Mouse (Mus musculus) ES-CJ7 (cell line): ENCODE results near the gene Rin3.
A peak's percentile ranks its signal among the peaks of the same experiment; 100 is the strongest.

Source experiments
- DNase-seq: peaks from one replicate; pipeline ENCODE4 v3.0.0; 2011; ENCODE audit warnings: low read depth, low spot score

Rin3 gene

GRCm38 (mm10) chr12:102369488-102370235 lies 86.8 kb downstream of the Rin3 start:
- no peak for DNase-seq

GRCm38 (mm10) chr12:102370931-102371500 lies 88.2 kb downstream of the Rin3 start:
- DNase-seq = no peak

GRCm38 (mm10) chr12:102372322-102372721 lies 89.5 kb downstream of the Rin3 start:
- DNase-seq = no peak

- DNase-seq = no peak
Observed at GRCm38 (mm10) chr12:102382180-102382579, 99.3 kb downstream of the Rin3 start.

- DNase-seq = no peak
Observed at GRCm38 (mm10) chr12:102383288-102383687, 100.4 kb downstream of the Rin3 start.

GRCm38 (mm10) chr12:102384819-102385218 lies 102.0 kb downstream of the Rin3 start:
- peak; percentile 59 for DNase-seq

GRCm38 (mm10) chr12:102387219-102387917 lies 104.5 kb downstream of the Rin3 start:
- peak; percentile 88 for DNase-seq

- DNase-seq = peak; percentile 83
Observed at GRCm38 (mm10) chr12:102390042-102390441, 107.2 kb downstream of the Rin3 start.

GRCm38 (mm10) chr12:102391109-102391508 lies 108.3 kb downstream of the Rin3 start:
- no peak for DNase-seq

GRCm38 (mm10) chr12:102391982-102392381 lies 109.1 kb downstream of the Rin3 start:
- DNase-seq = peak; percentile 57

- no peak for DNase-seq
Observed at GRCm38 (mm10) chr12:102394496-102394895, 111.6 kb downstream of the Rin3 start.

- no peak for DNase-seq
Observed at GRCm38 (mm10) chr12:102395537-102395936, 112.7 kb downstream of the Rin3 start.

- DNase-seq = no peak
Observed at GRCm38 (mm10) chr12:102395998-102396991, 113.4 kb downstream of the Rin3 start.

GRCm38 (mm10) chr12:102398588-102398987 lies 115.7 kb downstream of the Rin3 start:
- DNase-seq = no peak

GRCm38 (mm10) chr12:102413171-102413570 lies 130.3 kb downstream of the Rin3 start:
- DNase-seq = no peak

- no peak for DNase-seq
Observed at GRCm38 (mm10) chr12:102414686-102415085, 131.8 kb downstream of the Rin3 start.

- no peak for DNase-seq
Observed at GRCm38 (mm10) chr12:102416391-102416837, 133.6 kb downstream of the Rin3 start.

- no peak for DNase-seq
Observed at GRCm38 (mm10) chr12:102416955-102417510, 134.2 kb downstream of the Rin3 start.

GRCm38 (mm10) chr12:102417701-102418100 lies 134.9 kb downstream of the Rin3 start:
- DNase-seq = no peak

- DNase-seq = no peak
Observed at GRCm38 (mm10) chr12:102419544-102419943, 136.7 kb downstream of the Rin3 start.
